8 mouse cellular contexts compared by ENCODE assay signal in genomic region chr5:111877165-111877793, GRCm38 (mm10).
DNase-seq lines count a peak whose midpoint lies in the region; ATAC-seq and TF ChIP-seq lines count a peak whose summit lies in the region.

No protein-coding gene starts in this region.

- H3K4me3 ChIP-seq in kidney, embryonic 16.5 days (ENCODE audit: low read length), result no peak overlapping the region
- peak overlapping the region; percentile 28 for H3K4me3 ChIP-seq in embryonic facial prominence, embryonic 10.5 days
- no peak overlapping the region for H3K4me3 ChIP-seq in midbrain, postnatal 0 days (ENCODE audit: low read depth, low read length)

- DNase-seq in kidney, adult 9 months, result no peak
- peak; percentile 84 for DNase-seq in embryonic facial prominence, embryonic 10.5 days (ENCODE audit: low spot score)
- peak; percentile 36 to 53 for DNase-seq in heart, postnatal 10 days
- DNase-seq in midbrain, postnatal 0 days (ENCODE audit: low spot score), result peak; percentile 26
- no peak for DNase-seq in adrenal gland, postnatal 36 days
- DNase-seq in B cell, adult 2 months, result no peak
- no peak for DNase-seq in spleen, postnatal 10 days (ENCODE audit: low spot score in 2 of 2)

- no peak for TF ChIP-seq CTCF in midbrain, postnatal 0 days (IDR thresholded peaks at IDR 0.05)

- intact Hi-C loops in heart, postnatal 10 days (cut with DNase I), result no loop called here

- H3K4me2 ChIP-seq in kidney, embryonic 16.5 days (replicated peaks; ENCODE audit: low read depth, low read length), result no peak overlapping the region
- H3K4me2 ChIP-seq in midbrain, postnatal 0 days (ENCODE audit: low read depth, low read length, poor library complexity, severe bottlenecking), result no peak overlapping the region

- H3K9ac ChIP-seq in kidney, embryonic 16.5 days (replicated peaks; ENCODE audit: low read length), result no peak overlapping the region
- no peak overlapping the region for H3K9ac ChIP-seq in midbrain, postnatal 0 days (replicated peaks; ENCODE audit: low read length, poor library complexity, severe bottlenecking)

- H3K27ac ChIP-seq in kidney, embryonic 16.5 days (ENCODE audit: low read length), result peak overlapping the region; percentile 50
- peak overlapping the region; percentile 88 for H3K27ac ChIP-seq in embryonic facial prominence, embryonic 10.5 days (replicated peaks)
- H3K27ac ChIP-seq in midbrain, postnatal 0 days (ENCODE audit: low read depth, low read length), result no peak overlapping the region

- 0 out of 2 replicates have a peak, but pooled peaks have one; percentile 40 for ATAC-seq in kidney, embryonic 16.5 days (ENCODE audit: low FRiP score, low TSS enrichment)
- no peak for ATAC-seq in midbrain, postnatal 0 days (ENCODE audit: low FRiP score)

- peaks cover 11% of the 10 kb centered on the region for H3K9me3 ChIP-seq in kidney, embryonic 16.5 days (ENCODE audit: low read length)
- peaks cover 17% of the 10 kb centered on the region for H3K9me3 ChIP-seq in embryonic facial prominence, embryonic 10.5 days
- H3K9me3 ChIP-seq in midbrain, postnatal 0 days (ENCODE audit: low read length), result no peaks in the 10 kb centered on the region

- H3K4me1 ChIP-seq in kidney, embryonic 16.5 days (ENCODE audit: insufficient read depth, low read length), result peaks cover 12% of the 10 kb centered on the region
- H3K4me1 ChIP-seq in embryonic facial prominence, embryonic 10.5 days, result peaks cover 34% of the 10 kb centered on the region
- H3K4me1 ChIP-seq in midbrain, postnatal 0 days (ENCODE audit: insufficient read depth, low read length), result no peaks in the 10 kb centered on the region; the same call in 1 of the 2 replicates

- H3K36me3 ChIP-seq in kidney, embryonic 16.5 days (ENCODE audit: insufficient read depth, low read length), result no peaks in the 10 kb centered on the region
- no peaks in the 10 kb centered on the region for H3K36me3 ChIP-seq in embryonic facial prominence, embryonic 10.5 days (replicated peaks)
- no peaks in the 10 kb centered on the region for H3K36me3 ChIP-seq in midbrain, postnatal 0 days (ENCODE audit: insufficient read depth, low read length)

- H3K27me3 ChIP-seq in kidney, embryonic 16.5 days (ENCODE audit: insufficient read depth, low read length), result no peaks in the 10 kb centered on the region
- no peaks in the 10 kb centered on the region for H3K27me3 ChIP-seq in embryonic facial prominence, embryonic 10.5 days (replicated peaks; ENCODE audit: low read depth, poor library complexity, severe bottlenecking)
- H3K27me3 ChIP-seq in midbrain, postnatal 0 days (ENCODE audit: insufficient read depth, low read length), result no peaks in the 10 kb centered on the region

- 4% methylated on average over 8 of the region's 8 CpGs for WGBS in kidney, embryonic 16.5 days
- 2% methylated on average over 8 of the region's 8 CpGs for WGBS in embryonic facial prominence, embryonic 10.5 days
- WGBS in midbrain, postnatal 0 days, result 9% methylated on average over 8 of the region's 8 CpGs

Comparison
In these comparisons a context has a peak if more than half of its experiments do, and no peak if none do; other contexts are left out.
1. DNase-seq: peak in embryonic facial prominence, embryonic 10.5 days (single experiment), heart, postnatal 10 days (2 of 2) and midbrain, postnatal 0 days (single experiment); none in kidney, adult 9 months (single experiment), adrenal gland, postnatal 36 days (0 of 2), B cell, adult 2 months (0 of 2) and spleen, postnatal 10 days (0 of 2).